In genomic region chr8:83331567-83331898, GRCm38 (mm10) we compare ENCODE assay signal across 8 mouse cellular contexts. TPM values are rescaled to one million over a fixed set of nuclear protein-coding genes. Genes with fewer than 3 reads are reported as not detected.
DNase-seq lines count a peak whose midpoint lies in the region; ATAC-seq and TF ChIP-seq lines count a peak whose summit lies in the region.

No protein-coding gene starts in this region.

- no peak overlapping the region for H3K27ac ChIP-seq in cerebellum, adult 2 months (ENCODE audit: insufficient read depth, low read length)
- H3K27ac ChIP-seq in kidney, embryonic 14.5 days (ENCODE audit: low read depth, low read length): no peak overlapping the region
- no peak overlapping the region; the same call in 1 of the 2 replicates for H3K27ac ChIP-seq in liver, embryonic 11.5 days (ENCODE audit: low read depth, low read length)
- peak overlapping the region; percentile 80; the same call in 1 of the 2 replicates for H3K27ac ChIP-seq in neural tube, embryonic 14.5 days (ENCODE audit: low read depth, low read length)

- H3K4me2 ChIP-seq in kidney, embryonic 14.5 days (replicated peaks; ENCODE audit: low read depth, low read length): peak overlapping the region; percentile 94
- H3K4me2 ChIP-seq in liver, embryonic 11.5 days: peak overlapping the region; percentile 94
- peak overlapping the region; percentile 87 for H3K4me2 ChIP-seq in neural tube, embryonic 14.5 days (ENCODE audit: low read depth, low read length)

- H3K9ac ChIP-seq in kidney, embryonic 14.5 days (ENCODE audit: low read depth, low read length): peak overlapping the region; percentile 81
- peak overlapping the region; percentile 88 for H3K9ac ChIP-seq in liver, embryonic 11.5 days (ENCODE audit: low read depth, low read length)
- H3K9ac ChIP-seq in neural tube, embryonic 14.5 days (replicated peaks; ENCODE audit: low read depth, low read length): peak overlapping the region; percentile 65

- ATAC-seq in kidney, embryonic 14.5 days (ENCODE audit: low FRiP score, low TSS enrichment): no peak
- no peak for ATAC-seq in liver, embryonic 11.5 days (replicated peaks; ENCODE audit: low FRiP score)
- ATAC-seq in neural tube, embryonic 14.5 days (ENCODE audit: low read depth): peak; percentile 22

- DNase-seq in kidney, adult 11 months: peak; percentile 10
- no peak for DNase-seq in kidney, adult 18-20 months
- DNase-seq in cerebellum, adult 2 months: peak in 1 of 2 experiments; percentile 59
- DNase-seq in gonadal fat pad, adult 2 months (ENCODE audit: low read depth): peak; percentile 8
- no peak for DNase-seq in liver, embryonic 11.5 days (ENCODE audit: low spot score)
- DNase-seq in gastrocnemius, postnatal 36 days: no peak

- TF ChIP-seq POLR2A in cerebellum, adult 2 months (IDR thresholded peaks at IDR 0.05; ENCODE audit: borderline replicate concordance, insufficient read depth, low read length): no peak

- WGBS in cerebellum, adult 2 months: 7% methylated on average over 7 of the region's 7 CpGs
- WGBS in kidney, embryonic 14.5 days: 11% methylated on average over 7 of the region's 7 CpGs
- 9% methylated on average over 7 of the region's 7 CpGs for WGBS in liver, embryonic 11.5 days
- WGBS in neural tube, embryonic 14.5 days: 10% methylated on average over 7 of the region's 7 CpGs

- no peak for TF ChIP-seq CTCF in cerebellum, adult 2 months (IDR thresholded peaks at IDR 0.05; ENCODE audit: borderline replicate concordance, insufficient read depth, low read depth, low read length)

- no peaks in the 10 kb centered on the region for H3K27me3 ChIP-seq in cerebellum, adult 2 months (ENCODE audit: control insufficient read depth, insufficient read depth, low read length)
- H3K27me3 ChIP-seq in kidney, embryonic 14.5 days (ENCODE audit: control insufficient read depth, insufficient read depth, low read length): no peaks in the 10 kb centered on the region
- H3K27me3 ChIP-seq in liver, embryonic 11.5 days (replicated peaks; ENCODE audit: control insufficient read depth, insufficient read depth, low read length): no peaks in the 10 kb centered on the region
- no peaks in the 10 kb centered on the region for H3K27me3 ChIP-seq in neural tube, embryonic 14.5 days (ENCODE audit: control insufficient read depth, insufficient read depth, low read length)

- no peaks in the 10 kb centered on the region for H3K4me1 ChIP-seq in cerebellum, adult 2 months (ENCODE audit: control insufficient read depth, insufficient read depth, low read length)
- no peaks in the 10 kb centered on the region for H3K4me1 ChIP-seq in kidney, embryonic 14.5 days (ENCODE audit: control insufficient read depth, insufficient read depth, low read length)
- H3K4me1 ChIP-seq in liver, embryonic 11.5 days (replicated peaks; ENCODE audit: control insufficient read depth, insufficient read depth, low read length): peaks cover 2% of the 10 kb centered on the region; the same call in 1 of the 2 replicates
- peaks cover 3% of the 10 kb centered on the region; the same call in 1 of the 2 replicates for H3K4me1 ChIP-seq in neural tube, embryonic 14.5 days (ENCODE audit: control insufficient read depth, insufficient read depth, low read length)

- peak overlapping the region; percentile 80 for H3K4me3 ChIP-seq in cerebellum, adult 2 months (replicated peaks; ENCODE audit: insufficient read depth, low read depth, low read length)
- H3K4me3 ChIP-seq in kidney, embryonic 14.5 days (ENCODE audit: low read length): peak overlapping the region; percentile 92
- H3K4me3 ChIP-seq in liver, embryonic 11.5 days (ENCODE audit: low read depth, low read length): peak overlapping the region; percentile 92
- H3K4me3 ChIP-seq in neural tube, embryonic 14.5 days (ENCODE audit: low read depth, low read length): peak overlapping the region; percentile 95

- intact Hi-C loops in gastrocnemius, postnatal 36 days (cut with DNase I): no loop called here

- H3K9me3 ChIP-seq in kidney, embryonic 14.5 days (ENCODE audit: control insufficient read depth, low read length): no peaks in the 10 kb centered on the region
- H3K9me3 ChIP-seq in liver, embryonic 11.5 days (ENCODE audit: control insufficient read depth, low read length): no peaks in the 10 kb centered on the region
- H3K9me3 ChIP-seq in neural tube, embryonic 14.5 days (ENCODE audit: control insufficient read depth, low read length): no peaks in the 10 kb centered on the region

- peaks cover 6% of the 10 kb centered on the region; the same call in 1 of the 2 replicates for H3K36me3 ChIP-seq in kidney, embryonic 14.5 days (ENCODE audit: control insufficient read depth, insufficient read depth, low read length)
- H3K36me3 ChIP-seq in liver, embryonic 11.5 days (ENCODE audit: control insufficient read depth, insufficient read depth, low read length): no peaks in the 10 kb centered on the region
- H3K36me3 ChIP-seq in neural tube, embryonic 14.5 days (ENCODE audit: control insufficient read depth, insufficient read depth, low read length): 0 out of 2 replicates have a peak, but pooled peaks cover 9% of the 10 kb centered on the region

RNA-seq across cellular contexts. Expression of gene Elmod2, which starts 0.8 kb away (rescaled TPM):
- 11.9 and 12.8 TPM in 2 replicates for polyA plus RNA-seq in cerebellum, adult 2 months (2012; rRNA removed)
- polyA plus RNA-seq in gonadal fat pad, adult 2 months (2012; rRNA removed): 6.4 and 7.4 TPM in 2 replicates
- 8.0 and 17.7 TPM in 2 replicates for polyA plus RNA-seq in kidney, embryonic 14.5 days (2014; fragmentation: Nextera tagmentation; extraction: Ambion mirVana)
- 15.0 and 18.1 TPM in 2 replicates for polyA plus RNA-seq in liver, embryonic 11.5 days (2014; fragmentation: Nextera tagmentation; extraction: Ambion mirVana)
- 24.1 and 30.7 TPM in 2 replicates for polyA plus RNA-seq in neural tube, embryonic 14.5 days (2014; fragmentation: Nextera tagmentation; extraction: Ambion mirVana)
- total RNA-seq in gastrocnemius, postnatal 36 days (2021): 1 to 10 TPM; 6.2 to 6.4 TPM

RNA-seq across cellular contexts. Expression of gene Mgat4d, which starts 16.7 kb away (rescaled TPM):
- not detected in 2 replicates for polyA plus RNA-seq in cerebellum, adult 2 months (2012; rRNA removed)
- not detected in 2 replicates for polyA plus RNA-seq in gonadal fat pad, adult 2 months (2012; rRNA removed)
- polyA plus RNA-seq in kidney, embryonic 14.5 days (2014; fragmentation: Nextera tagmentation; extraction: Ambion mirVana): not detected in 2 replicates
- polyA plus RNA-seq in liver, embryonic 11.5 days (2014; fragmentation: Nextera tagmentation; extraction: Ambion mirVana): not detected in 2 replicates
- not detected in 2 replicates for polyA plus RNA-seq in neural tube, embryonic 14.5 days (2014; fragmentation: Nextera tagmentation; extraction: Ambion mirVana)
- not detected for total RNA-seq in gastrocnemius, postnatal 36 days (2021)

RNA-seq across cellular contexts. Expression of gene Ucp1, which starts 41.4 kb away (rescaled TPM):
- 0.67 and 0.77 TPM in 2 replicates for polyA plus RNA-seq in cerebellum, adult 2 months (2012; rRNA removed)
- polyA plus RNA-seq in gonadal fat pad, adult 2 months (2012; rRNA removed): 0.25 and 0.59 TPM in 2 replicates
- polyA plus RNA-seq in kidney, embryonic 14.5 days (2014; fragmentation: Nextera tagmentation; extraction: Ambion mirVana): 0.19 TPM in 1 of 2 replicates, not detected in the other
- polyA plus RNA-seq in liver, embryonic 11.5 days (2014; fragmentation: Nextera tagmentation; extraction: Ambion mirVana): not detected in 2 replicates
- 0.44 TPM in 1 of 2 replicates, not detected in the other for polyA plus RNA-seq in neural tube, embryonic 14.5 days (2014; fragmentation: Nextera tagmentation; extraction: Ambion mirVana)
- not detected for total RNA-seq in gastrocnemius, postnatal 36 days (2021)

RNA-seq across cellular contexts. Expression of gene Clgn, which starts 58.1 kb away (rescaled TPM):
- polyA plus RNA-seq in cerebellum, adult 2 months (2012; rRNA removed): 12.2 and 14.5 TPM in 2 replicates
- polyA plus RNA-seq in gonadal fat pad, adult 2 months (2012; rRNA removed): 0.15 and 0.42 TPM in 2 replicates
- polyA plus RNA-seq in kidney, embryonic 14.5 days (2014; fragmentation: Nextera tagmentation; extraction: Ambion mirVana): 0.04 and 0.20 TPM in 2 replicates
- 0.62 and 0.87 TPM in 2 replicates for polyA plus RNA-seq in liver, embryonic 11.5 days (2014; fragmentation: Nextera tagmentation; extraction: Ambion mirVana)
- polyA plus RNA-seq in neural tube, embryonic 14.5 days (2014; fragmentation: Nextera tagmentation; extraction: Ambion mirVana): 15.6 and 17.9 TPM in 2 replicates
- not detected for total RNA-seq in gastrocnemius, postnatal 36 days (2021)

Comparison
In these comparisons a context has a peak if more than half of its experiments do, and no peak if none do; other contexts are left out.
1. DNase-seq: peak in kidney, adult 11 months (single experiment) and gonadal fat pad, adult 2 months (single experiment); none in kidney, adult 18-20 months (single experiment), liver, embryonic 11.5 days (single experiment) and gastrocnemius, postnatal 36 days (0 of 2).
2. Peak in every context shown above with its lines, with median percentiles within 50 percentile points of each other: H3K4me3 ChIP-seq, H3K4me2 ChIP-seq and H3K9ac ChIP-seq.